Mouse (Mus musculus) B cell, adult 2 months (primary cell): ENCODE data around the gene Gstm1.
A peak's percentile ranks its signal among the peaks of the same experiment; 100 is the strongest.
"Not testable (repeated sequence)": the region's sequence is repeated elsewhere in the genome, so short reads cannot be mapped to it uniquely, and the experiment has no call there.

Source experiments
- DNase-seq, 2 experiments: peaks; one replicate each; pipeline ENCODE4 v3.0.0; 2022

Gstm1 gene

GRCm38 (mm10) chr3:108017473-108018189 is at the start of gene Gstm1:
Gstm1 (minus strand) TSS chr3:108017973.
- peak; percentile 69 to 70 for DNase-seq

GRCm38 (mm10) chr3:108067370-108067934 is 49.7 kb upstream of the Gstm1 start:
- no peak for DNase-seq

GRCm38 (mm10) chr3:108065551-108065950 is 47.8 kb upstream of the Gstm1 start:
- no peak for DNase-seq

- DNase-seq, result no peak
Observed at GRCm38 (mm10) chr3:108064672-108065071, 46.9 kb upstream of the Gstm1 start.

- DNase-seq, result no peak
Observed at GRCm38 (mm10) chr3:108062648-108063047, 44.9 kb upstream of the Gstm1 start.

DNA sequence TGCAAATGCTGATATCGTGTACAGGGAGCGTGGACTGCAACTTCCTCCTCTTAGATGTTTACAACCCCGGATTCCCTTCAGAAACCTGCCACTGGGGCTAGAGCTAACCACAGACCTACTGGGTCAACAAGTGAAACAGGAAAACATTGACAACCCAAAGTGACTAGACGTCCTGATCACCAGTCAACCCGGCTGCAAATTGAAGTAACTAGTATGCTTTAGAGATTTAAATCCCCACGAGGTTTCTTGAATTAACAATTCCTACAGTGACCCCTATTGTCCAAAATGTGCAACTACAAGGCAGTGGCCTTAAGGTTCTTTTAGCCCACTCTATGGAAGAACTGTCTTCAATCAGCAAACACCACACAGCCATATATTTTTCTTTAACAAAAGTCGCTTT is 43.6 kb upstream of the Gstm1 start:
- DNase-seq, result peak; percentile 63

DNA sequence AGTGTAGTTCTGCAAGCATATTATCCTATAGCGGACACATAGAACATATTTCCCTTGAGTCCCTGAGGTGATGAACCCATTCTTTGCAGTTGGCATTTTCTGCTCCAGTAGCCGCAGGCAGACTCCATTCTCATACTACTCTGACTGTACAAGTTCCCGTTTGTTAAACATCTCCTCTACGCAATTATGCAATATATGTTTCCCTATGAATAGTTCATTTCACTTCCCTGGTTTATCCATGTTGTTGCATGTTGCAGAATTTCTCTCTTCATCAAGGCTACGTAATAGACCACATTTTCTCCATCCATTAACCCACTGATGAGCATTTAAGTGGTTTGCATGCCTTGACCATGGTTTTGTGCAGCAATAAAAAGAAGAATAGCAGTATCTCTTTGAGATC is 32.7 kb upstream of the Gstm1 start:
- DNase-seq, result no peak

GRCm38 (mm10) chr3:108048306-108048705 is 30.5 kb upstream of the Gstm1 start:
- no peak for DNase-seq

DNA sequence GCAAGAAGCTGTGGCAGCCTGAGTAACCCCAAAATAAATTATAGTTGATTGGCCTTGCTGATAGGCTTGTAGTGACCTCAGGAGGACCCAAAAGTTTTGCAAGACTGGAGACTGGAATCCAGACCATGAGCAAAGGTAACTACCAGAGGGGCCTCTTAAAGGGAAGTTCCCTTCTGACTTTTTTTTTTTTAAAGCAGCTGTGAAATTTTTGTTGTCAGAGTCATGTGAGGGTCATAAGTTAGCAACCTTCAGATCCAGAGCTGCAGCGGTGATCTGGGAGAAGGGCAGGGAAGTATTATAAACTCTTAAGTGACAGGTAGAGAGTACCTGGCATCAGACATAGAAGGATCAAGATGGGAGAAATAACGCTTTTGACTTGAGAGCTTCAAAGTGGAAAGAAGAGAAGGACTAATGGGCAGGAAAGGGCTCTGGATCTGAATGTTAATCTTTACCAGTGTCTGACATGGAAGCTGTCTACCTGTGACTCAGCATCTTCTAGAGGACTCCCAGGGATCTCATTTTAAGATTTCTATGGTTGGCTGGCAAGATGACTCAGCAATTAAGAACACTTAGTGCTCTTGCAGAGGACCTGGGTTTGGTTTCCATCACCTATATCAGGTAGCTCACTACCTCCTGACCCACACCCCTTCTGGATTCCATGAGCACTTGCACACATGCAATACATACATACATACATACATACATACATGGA is 29.3 kb upstream of the Gstm1 start:
- no peak for DNase-seq

DNA sequence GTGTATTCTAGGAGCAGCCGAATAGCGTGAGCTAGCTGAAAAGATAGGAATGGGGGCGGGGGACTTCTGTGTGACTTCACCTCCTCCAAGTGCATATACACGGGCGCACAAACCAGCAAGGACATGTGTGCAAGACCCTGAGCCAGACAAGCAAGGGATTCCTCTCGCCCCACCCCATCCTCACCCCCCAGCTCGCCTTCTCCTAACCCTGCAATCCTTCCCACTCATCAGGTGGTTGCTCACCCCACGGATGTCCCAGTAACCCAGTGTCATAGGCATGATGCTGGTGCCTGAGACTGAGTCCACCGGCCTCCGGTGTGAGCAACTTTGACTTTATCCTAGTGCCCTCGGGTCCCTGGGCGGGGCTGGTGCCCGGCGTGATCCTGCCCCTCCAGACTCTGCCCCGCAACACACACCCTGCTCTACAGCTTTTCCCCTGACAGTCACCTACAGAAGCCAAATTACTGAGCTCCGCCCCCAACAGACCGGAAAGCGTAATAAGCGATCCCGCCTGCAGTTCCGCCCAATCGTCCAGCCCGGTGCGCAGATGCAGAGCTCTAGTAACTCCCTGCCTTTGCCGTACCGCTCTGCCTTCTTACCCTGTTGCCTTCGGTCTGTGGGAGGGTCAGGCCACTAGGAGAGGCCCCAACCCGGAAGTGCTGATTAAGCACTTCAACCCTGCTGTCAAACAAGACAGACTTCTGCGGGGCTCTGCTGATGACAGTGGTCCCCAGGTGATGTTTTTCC is 26.8 kb upstream of the Gstm1 start, which contains the start of gene Gstm4:
TSS of gene Gstm4 (minus strand) at position 501 of the 747 bp plus-strand sequence.
- peak; percentile 81 to 82 for DNase-seq

DNA sequence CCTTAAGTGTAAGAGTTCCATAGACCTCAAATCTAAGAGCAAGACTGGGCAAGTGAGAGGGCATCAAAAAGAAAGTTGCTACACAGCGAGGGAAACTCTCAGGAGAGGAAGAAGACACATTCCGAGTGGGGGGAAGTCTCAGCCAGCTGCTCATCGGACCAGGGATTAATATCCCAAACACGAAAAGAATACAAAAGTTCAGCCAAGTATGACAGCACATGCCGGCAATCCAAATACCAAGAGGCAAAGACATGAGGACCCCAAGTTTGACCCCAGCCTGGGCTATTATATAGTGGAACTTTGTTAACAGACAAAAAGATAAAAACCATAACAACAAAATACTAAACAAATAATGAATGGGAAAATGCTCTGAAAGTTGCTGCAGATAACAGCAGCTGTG is 15.4 kb upstream of the Gstm1 start:
- DNase-seq, result no peak

- DNase-seq, result no peak
Observed at GRCm38 (mm10) chr3:108032113-108032512, 14.3 kb upstream of the Gstm1 start.

DNA sequence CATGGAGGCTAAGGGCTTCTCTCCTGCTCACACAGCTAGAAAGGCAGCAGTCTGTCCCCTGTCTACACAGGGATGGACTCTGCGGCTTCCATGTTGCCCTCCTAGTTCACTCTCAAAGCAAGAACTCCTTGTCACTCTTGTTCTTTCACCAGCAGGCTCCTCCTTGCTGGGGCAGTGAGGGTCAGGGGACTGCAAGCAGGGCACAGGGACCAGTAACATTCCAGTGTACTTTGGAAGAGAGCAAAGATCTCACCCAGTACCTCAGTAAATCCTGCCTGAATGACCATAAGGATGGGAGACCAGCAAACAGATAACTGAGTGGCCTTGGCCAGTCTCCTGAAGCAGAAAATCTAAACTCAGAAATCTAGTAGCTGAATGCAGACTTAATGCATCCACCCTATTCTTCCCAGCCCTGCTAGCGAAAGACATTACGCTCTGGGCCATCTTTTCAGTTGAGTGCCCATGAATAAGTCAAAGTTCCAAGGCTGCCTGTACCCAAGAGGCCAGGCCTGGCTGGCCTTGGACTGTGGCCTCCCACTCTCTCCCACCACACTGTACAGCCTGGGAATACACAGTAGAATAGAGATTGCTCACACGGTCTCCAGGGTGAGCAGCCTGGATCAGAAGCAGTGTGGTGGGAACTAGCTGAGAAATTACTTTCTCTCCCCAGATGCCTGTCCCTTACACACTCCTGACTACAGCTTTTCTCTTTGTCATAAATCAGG is 11.0 kb upstream of the Gstm1 start:
- no peak for DNase-seq

- DNase-seq, result no peak
Observed at GRCm38 (mm10) chr3:108026597-108026996, 8.8 kb upstream of the Gstm1 start.

DNA sequence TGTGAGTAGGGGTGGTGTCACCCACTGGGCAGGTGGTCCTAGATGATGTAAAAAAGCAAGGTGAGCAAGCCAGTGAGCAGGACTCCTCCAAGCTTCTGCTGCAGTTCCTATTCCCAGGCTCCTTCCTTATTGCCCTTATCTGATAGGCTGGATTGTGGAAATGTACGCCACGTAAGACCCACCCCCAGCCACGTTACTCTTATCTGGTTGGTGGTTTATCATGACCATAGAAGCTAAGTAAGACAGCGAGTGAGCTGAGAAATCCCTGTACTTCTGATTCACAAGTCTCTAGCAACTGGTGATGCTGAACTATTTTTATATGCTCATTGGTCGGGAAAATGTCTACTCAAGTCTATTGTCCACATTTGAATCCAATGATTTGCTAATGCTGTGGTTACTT is 8.3 kb upstream of the Gstm1 start:
- DNase-seq, result no peak

- DNase-seq, result no peak
Observed at GRCm38 (mm10) chr3:108025318-108025717, 7.5 kb upstream of the Gstm1 start.

DNA sequence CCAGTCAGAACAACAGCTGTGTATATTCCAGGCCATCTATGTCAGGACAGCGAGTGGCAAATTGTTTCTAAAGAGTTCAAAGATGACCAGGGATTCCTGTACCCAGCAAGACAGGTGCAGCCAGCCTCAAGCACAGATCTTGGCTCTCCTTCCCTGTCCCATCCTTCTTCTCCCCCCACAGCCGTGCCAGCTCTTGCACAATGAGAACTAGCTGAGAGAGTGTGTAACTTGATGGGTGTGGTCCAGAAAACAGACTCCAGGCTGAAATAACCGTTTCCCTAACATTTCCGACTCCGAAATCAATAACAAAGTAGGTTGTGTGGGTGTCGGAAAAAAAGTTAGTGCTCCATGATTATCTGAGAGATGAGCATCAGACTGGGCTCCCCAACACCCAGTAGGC is 4.9 kb upstream of the Gstm1 start:
- DNase-seq, result no peak

GRCm38 (mm10) chr3:108020351-108021022 is 2.7 kb upstream of the Gstm1 start:
- DNase-seq, result not testable (repeated sequence)

DNA sequence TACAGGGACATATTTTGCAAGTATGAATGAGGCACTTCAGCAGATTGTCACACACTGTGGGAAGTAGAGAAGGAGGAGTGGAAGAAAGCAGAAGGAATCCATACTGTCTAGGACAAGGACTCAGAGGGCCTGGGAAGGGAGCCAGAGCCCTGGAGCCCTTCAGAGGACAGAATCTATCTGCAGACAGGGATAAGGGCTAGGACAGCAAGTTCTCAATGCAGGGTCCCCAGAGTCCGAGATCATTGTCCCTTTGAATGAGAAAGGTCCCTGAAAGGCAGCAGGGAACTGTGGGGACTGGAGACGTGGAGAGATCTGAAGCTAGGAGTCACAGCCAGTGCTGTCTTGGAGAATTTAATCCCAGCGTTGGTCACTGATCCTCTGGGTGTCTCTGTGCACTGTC is 1.5 kb upstream of the Gstm1 start:
- DNase-seq, result not testable (repeated sequence)

DNA sequence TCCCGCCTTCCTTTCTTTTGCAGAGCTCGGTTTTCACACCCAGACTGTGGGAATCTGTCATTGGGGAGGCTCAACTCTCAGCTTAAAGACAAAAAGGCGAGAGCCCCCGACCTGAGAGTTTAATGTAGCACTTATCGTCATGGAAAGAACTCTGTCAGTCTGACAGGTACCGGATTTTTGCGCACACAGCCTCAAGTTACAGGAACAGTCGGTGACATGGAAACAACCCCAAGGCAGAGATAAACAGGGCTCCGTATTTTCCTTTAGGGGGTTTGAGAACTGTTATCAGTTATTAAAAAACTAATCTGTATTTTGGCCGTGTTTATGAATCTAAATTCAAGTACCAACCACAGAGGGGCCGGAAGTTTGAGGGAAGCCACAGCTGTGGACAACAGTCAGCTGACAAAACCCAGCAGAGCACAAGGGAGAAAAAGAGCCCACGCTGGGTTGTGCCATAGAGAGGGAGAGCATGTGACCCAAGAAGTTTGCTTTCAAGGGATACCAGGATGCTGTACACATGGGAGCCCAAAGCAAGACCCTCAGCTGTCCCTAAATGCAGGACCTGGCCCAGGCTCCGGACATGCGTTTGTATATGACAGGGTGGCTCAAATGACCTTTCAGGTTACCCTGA is 532 bp upstream of the Gstm1 start:
- DNase-seq, result peak; percentile 31 to 34

GRCm38 (mm10) chr3:108016468-108016867 is 1.3 kb downstream of the Gstm1 start:
- not testable (repeated sequence) for DNase-seq

- DNase-seq, result no peak
Observed at GRCm38 (mm10) chr3:108014974-108015346, 2.8 kb downstream of the Gstm1 start.
